Mouse (Mus musculus): ENCODE results near the gene Evi5l. TPM values are rescaled to one million over a fixed set of nuclear protein-coding genes. Genes with fewer than 3 reads are reported as not detected.

Gene Evi5l
- polyA plus RNA-seq, 1 experiment, result 13.7 TPM

DNA sequence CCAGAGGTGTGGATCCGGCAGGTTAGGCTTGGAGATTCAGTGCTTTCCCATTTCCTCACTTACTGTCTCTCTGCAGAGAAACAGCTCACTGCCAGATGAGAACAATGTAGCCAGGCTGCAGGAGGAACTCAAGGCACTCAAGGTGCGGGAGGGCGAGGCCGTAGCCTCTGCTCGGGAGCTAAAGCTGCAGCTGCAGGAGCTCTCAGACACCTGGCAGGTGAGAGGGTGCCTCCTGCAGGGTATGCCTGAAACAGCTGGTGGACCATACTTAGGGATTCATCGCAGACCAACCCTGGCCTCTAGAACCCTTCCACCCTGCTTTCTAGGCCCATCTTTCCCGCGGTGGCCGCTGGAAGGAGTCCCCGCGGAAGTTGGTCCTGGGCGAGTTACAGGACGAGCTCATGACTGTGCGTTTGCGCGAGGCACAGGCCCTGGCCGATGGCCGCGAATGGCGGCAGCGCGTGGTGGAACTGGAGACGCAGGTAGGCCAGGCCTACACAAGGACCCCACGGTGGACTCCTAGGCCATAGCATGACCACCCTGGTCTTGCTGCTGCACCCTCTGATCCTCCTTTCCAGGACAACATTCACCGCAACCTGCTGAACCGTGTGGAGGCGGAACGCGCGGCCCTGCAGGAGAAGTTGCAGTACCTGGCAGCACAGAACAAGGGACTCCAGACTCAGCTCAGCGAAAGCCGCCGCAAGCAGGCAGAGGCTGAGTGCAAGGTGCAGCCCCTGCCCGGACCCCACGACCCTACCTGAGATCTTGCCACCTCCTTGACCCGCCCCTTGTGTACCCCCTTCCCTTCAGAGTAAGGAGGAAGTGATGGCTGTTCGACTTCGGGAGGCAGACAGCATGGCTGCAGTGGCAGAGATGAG lies 39.1 kb downstream of the Evi5l start:
- DNase-seq (ENCODE audit: low spot score), result no peak

- no peak for DNase-seq (ENCODE audit: low spot score)
These were observed 40.0 kb downstream of the Evi5l start for GRCm38 (mm10) chr8:4206182-4207015.

GRCm38 (mm10) chr8:4207016-4207350 lies 40.6 kb downstream of the Evi5l start:
- DNase-seq (ENCODE audit: low spot score), result no peak

DNA sequence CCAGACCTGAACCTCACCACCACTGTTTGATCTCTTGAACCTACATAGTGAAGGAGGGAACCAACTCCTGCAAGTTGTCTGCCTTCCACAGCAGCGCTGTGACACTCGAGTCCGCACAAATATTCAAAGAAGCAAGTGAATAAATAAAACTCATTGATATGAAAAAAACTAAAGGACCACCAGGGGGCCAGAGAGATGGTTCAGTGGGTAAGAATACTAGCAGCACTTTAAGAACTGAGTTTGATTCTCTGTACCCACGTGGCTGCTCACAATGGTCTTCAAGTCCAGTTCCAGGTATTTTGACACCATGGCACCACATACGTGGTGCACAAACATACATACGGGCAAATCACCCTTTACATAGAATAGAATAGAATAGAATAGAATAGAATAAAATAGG lies 44.7 kb downstream of the Evi5l start:
- DNase-seq (ENCODE audit: low spot score), result no peak

GRCm38 (mm10) chr8:4212809-4213209 lies 46.4 kb downstream of the Evi5l start:
- DNase-seq (ENCODE audit: low spot score), result no peak

GRCm38 (mm10) chr8:4213210-4214005 lies 47.0 kb downstream of the Evi5l start:
- no peak for DNase-seq (ENCODE audit: low spot score)

GRCm38 (mm10) chr8:4214006-4214980 lies 47.9 kb downstream of the Evi5l start:
- DNase-seq (ENCODE audit: low spot score), result no peak

DNA sequence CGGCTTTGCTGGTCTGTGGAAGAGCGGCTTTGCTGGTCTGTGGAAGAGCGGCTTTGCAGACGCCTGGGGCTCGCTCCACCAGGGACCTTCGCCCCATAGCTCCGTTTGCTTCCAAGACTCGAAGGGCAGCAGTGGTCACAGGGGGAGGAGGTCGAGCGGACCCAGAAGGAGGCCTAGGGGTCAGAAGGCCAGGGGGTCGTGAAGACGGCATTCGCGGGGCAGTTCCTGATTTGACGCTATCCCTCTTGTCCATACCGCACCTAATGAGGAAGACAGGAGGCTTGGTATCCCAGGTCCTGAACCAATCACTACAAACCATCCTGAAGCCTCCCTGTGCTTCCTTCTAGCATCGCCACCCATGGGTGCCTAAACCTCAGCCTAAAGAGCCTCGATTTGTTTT lies 49.9 kb downstream of the Evi5l start:
- no peak for DNase-seq (ENCODE audit: low spot score)

DNA sequence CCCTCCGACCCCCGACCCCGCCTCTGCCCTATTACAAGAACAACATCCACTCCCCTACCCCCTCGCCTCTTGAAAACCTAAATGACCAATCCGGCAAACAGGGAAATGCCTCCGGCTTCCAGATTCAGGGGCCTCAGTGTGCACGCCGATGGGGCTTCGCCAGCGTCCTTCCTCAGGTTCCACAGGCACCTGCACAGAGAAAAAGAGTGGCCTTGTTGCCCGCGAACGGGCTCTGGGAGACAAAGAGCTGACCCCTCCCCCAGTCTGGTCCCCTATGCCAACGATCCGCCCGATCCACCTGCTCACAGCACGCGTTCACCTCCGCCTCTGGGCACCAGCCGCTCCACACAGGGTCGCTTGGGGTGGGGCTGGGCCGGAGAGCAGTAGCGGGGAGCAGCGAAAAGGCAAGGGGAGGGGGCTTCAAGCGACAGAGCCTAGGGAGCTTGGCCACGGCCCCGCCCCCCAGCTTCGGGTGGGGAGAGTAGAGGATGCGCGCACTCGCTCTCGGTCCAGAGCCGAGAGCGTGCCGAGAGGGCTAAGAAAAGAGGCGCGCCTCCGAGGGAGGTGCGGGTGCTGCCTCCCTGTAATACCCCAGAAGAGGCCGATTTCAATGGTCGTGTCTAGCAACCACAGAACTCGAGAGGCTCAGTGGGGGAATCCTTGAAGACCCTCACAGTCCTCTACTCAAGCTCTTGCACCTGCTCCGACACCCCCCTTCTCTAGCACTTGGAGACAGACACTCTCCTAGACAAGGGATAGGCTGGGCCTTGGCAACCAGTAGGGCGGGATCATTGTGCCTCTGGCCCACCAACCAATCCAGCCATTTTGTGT lies 50.6 kb downstream of the Evi5l start, which contains the start of gene Prr36:
TSS of gene Prr36 (minus strand) at position 669 of the 831 bp plus-strand sequence.
- DNase-seq (ENCODE audit: low spot score), result no peak

DNA sequence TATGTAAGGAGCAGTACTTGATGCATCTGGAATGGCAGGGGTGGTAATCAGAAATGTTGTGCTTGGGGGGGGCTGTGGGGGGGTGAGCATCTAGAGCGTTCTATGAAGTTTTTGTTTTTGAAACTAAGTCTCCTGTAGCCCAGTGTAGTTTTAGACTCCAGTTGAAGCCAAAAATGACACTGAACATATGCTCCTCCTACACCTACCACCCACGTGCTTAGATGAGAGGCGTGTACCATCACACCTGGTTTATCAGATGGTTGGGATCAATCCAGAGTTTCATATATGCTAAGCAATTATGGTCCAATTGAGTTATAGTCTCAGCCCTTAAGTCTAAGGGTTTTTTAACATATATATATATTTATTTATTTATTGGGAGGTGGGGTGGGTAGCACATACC lies 53.2 kb downstream of the Evi5l start:
- DNase-seq (ENCODE audit: low spot score), result no peak

GRCm38 (mm10) chr8:4222059-4222458 lies 55.7 kb downstream of the Evi5l start:
- DNase-seq (ENCODE audit: low spot score), result no peak

DNA sequence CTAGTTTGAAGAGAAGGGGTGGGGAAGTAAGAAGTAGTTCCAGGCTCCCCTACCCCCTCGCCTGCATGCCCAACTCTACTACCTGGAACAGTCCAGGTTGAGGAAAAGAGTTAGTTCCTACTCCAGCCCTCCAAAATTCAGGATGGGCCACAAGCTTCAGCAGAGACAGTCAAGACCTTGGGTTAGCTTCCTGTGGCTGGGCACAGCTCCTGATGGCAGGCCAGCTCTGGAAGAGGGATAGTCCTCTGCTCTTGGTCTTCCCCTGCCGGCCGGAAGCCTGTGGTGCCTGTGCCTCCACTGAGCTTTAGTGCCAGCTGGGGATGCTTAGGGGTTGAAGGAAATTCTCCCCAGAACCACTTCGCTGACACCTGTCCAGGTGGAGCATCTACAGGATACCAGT lies 60.0 kb downstream of the Evi5l start:
- no peak for DNase-seq (ENCODE audit: low spot score)

GRCm38 (mm10) chr8:4226739-4227347 lies 60.5 kb downstream of the Evi5l start, which contains the start of gene Lrrc8e:
Lrrc8e (plus strand) TSS chr8:4226827.
- no peak for DNase-seq (ENCODE audit: low spot score)

GRCm38 (mm10) chr8:4227919-4228318 lies 61.6 kb downstream of the Evi5l start:
- DNase-seq (ENCODE audit: low spot score), result no peak

DNA sequence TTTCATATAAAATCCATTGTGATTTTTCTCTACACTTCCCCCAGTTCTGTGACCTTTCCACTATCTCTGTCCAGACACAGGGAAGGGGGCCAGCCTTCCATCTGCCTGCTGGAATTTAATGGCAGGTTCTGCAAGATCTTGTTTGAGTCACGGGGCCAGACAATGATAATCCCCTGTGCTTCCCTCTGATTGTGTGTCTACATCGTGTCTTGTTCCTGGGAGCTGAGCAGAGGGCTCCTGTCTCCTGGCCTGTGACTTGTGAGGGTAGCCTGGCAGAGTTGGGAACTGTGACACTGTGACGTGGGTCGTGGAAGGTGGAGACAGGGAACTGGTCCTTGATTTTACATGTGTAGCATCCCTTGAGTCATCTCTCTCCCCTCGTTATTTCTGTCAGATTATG lies 63.4 kb downstream of the Evi5l start:
- DNase-seq (ENCODE audit: low spot score), result no peak

- DNase-seq (ENCODE audit: low spot score), result no peak
These were observed 64.4 kb downstream of the Evi5l start for GRCm38 (mm10) chr8:4230612-4231351.

- DNase-seq (ENCODE audit: low spot score), result no peak
These were observed 71.6 kb downstream of the Evi5l start for GRCm38 (mm10) chr8:4237814-4238433.
